Mouse (Mus musculus) heart, embryonic 15.5 days (tissue): Measurements from ENCODE around the gene Tram2. TPM values are rescaled to one million over a fixed set of nuclear protein-coding genes. Genes with fewer than 3 reads are reported as not detected.

Experiments used
- ATAC-seq: fragments of 200-750 bp; cut with Nextera tagmentation; replicated peaks from 2 replicates; pipeline ENCODE4 v1.8.0; 2017; ENCODE audit warnings: low read depth, moderate TSS enrichment; ENCODE audit not compliant: insufficient number of reproducible peaks, insufficient read depth, low FRiP score
- H3K27ac ChIP-seq: fragments of 300-500 bp; sonication (generic); 2 replicates; pipeline ENCODE4 v1.5.1; 2015; ENCODE audit warnings: mild to moderate bottlenecking, inconsistent platforms
- H3K27me3 ChIP-seq: fragments of 300-500 bp; sonication (generic); 2 replicates; pipeline ENCODE4 v1.6.1; 2015; ENCODE audit warnings: inconsistent platforms
- H3K36me3 ChIP-seq: fragments of 300-500 bp; sonication (generic); 2 replicates; pipeline ENCODE4 v1.6.1; 2015; ENCODE audit warnings: mild to moderate bottlenecking, inconsistent platforms
- H3K4me1 ChIP-seq: fragments of 300-500 bp; sonication (generic); replicated peaks from 2 replicates; pipeline ENCODE4 v1.6.1; 2015; ENCODE audit warnings: inconsistent platforms
- H3K4me2 ChIP-seq: fragments of 300-500 bp; sonication (generic); 2 replicates; pipeline ENCODE4 v1.6.1; 2015; ENCODE audit warnings: inconsistent platforms, mild to moderate bottlenecking, moderate library complexity
- H3K4me3 ChIP-seq: fragments of 300-500 bp; sonication (generic); 2 replicates; pipeline ENCODE4 v1.5.1; 2015; ENCODE audit warnings: mild to moderate bottlenecking, inconsistent platforms
- H3K9ac ChIP-seq: fragments of 300-500 bp; sonication (generic); 2 replicates; pipeline ENCODE4 v1.6.1; 2015; ENCODE audit warnings: mild to moderate bottlenecking, inconsistent platforms
- H3K9me3 ChIP-seq: fragments of 300-500 bp; sonication (generic); replicated peaks from 2 replicates; pipeline ENCODE4 v1.6.1; 2016; ENCODE audit warnings: inconsistent platforms
- WGBS: fragments of 180-500 bp; shearing (Covaris S2); methylation state at CpG from one replicate; pipeline ENCODE4 v1.1.7; 2015; ENCODE audit warnings: mixed read lengths; 5-methylcytosine and 5-hydroxymethylcytosine counted together
- polyA plus RNA-seq: library from polyadenylated mRNA; unstranded; fragments of >200 nt; fragmentation: Nextera tagmentation; extraction: Ambion mirVana; gene quantifications from 2 replicates; pipeline ENCODE4 v1.2.1, GENCODE M21; 2015

The Tram2 gene
- polyA plus RNA-seq: 3.4 and 4.3 TPM in 2 replicates

- Histone ChIP-seq H3K9me3 (no peaks in the 10 kb centered on the region), H3K4me3 (peak within 1 kb of the TSS; percentile 89), H3K36me3 (no peaks in the 10 kb centered on the region), H3K27ac (peak within 1 kb of the TSS; percentile 92), H3K27me3 (no peaks in the 10 kb centered on the region), H3K9ac (peak within 1 kb of the TSS; percentile 82), H3K4me2 (peak within 1 kb of the TSS; percentile 72), H3K4me1 (peaks cover 44% of the 10 kb centered on the region)
- WGBS: under 1% methylated on average over 43 of the region's 52 CpGs
- peak; percentile 98 for ATAC-seq
Observed at GRCm38 (mm10) chr1:21079217-21079773, at the start of gene Tram2. Gene Tram2, minus strand, starts transcription at chr1:21079229.

- WGBS: 68% methylated on average over 14 of the region's 14 CpGs
- H3K9ac ChIP-seq: no peak overlapping the region
Observed at GRCm38 (mm10) chr1:21124713-21125336, 45.8 kb upstream of the Tram2 start.

DNA sequence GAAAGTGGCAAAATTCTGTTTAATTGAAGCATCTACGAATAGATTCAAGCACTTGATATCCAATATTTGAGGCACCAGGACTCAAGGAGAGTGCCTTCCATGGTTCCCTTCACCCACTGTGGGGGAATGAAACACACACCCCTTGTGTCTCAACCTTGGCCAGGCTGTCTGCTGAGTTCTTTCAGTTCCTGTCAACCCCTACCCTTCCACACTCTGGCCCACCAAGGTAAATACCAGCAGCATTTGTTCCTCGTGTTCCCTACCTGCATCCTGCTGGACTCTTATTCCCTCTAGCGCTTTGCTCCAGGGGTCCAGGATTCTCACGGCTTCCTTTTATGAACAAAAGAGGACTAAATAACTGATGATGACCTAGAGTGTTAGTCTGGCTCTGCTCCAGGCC lies 24.8 kb upstream of the Tram2 start:
- no peak for ATAC-seq
- Histone ChIP-seq H3K9ac (no peak overlapping the region), H3K4me1 (peaks cover 10% of the 10 kb centered on the region), H3K27ac (no peak overlapping the region), H3K36me3 (no peaks in the 10 kb centered on the region), H3K9me3 (no peaks in the 10 kb centered on the region), H3K27me3 (no peaks in the 10 kb centered on the region), H3K4me3 (no peak overlapping the region), H3K4me2 (no peak overlapping the region)
- WGBS: 79% methylated on average over 4 of the region's 4 CpGs

More at GRCm38 (mm10) chr1:21124713-21125336, 45.8 kb upstream of the Tram2 start:
- Histone ChIP-seq H3K36me3 (no peaks in the 10 kb centered on the region), H3K27ac (no peak overlapping the region), H3K4me1 (no peaks in the 10 kb centered on the region), H3K4me2 (no peak overlapping the region), H3K9me3 (no peaks in the 10 kb centered on the region), H3K4me3 (no peak overlapping the region), H3K27me3 (no peaks in the 10 kb centered on the region)
- no peak for ATAC-seq

DNA sequence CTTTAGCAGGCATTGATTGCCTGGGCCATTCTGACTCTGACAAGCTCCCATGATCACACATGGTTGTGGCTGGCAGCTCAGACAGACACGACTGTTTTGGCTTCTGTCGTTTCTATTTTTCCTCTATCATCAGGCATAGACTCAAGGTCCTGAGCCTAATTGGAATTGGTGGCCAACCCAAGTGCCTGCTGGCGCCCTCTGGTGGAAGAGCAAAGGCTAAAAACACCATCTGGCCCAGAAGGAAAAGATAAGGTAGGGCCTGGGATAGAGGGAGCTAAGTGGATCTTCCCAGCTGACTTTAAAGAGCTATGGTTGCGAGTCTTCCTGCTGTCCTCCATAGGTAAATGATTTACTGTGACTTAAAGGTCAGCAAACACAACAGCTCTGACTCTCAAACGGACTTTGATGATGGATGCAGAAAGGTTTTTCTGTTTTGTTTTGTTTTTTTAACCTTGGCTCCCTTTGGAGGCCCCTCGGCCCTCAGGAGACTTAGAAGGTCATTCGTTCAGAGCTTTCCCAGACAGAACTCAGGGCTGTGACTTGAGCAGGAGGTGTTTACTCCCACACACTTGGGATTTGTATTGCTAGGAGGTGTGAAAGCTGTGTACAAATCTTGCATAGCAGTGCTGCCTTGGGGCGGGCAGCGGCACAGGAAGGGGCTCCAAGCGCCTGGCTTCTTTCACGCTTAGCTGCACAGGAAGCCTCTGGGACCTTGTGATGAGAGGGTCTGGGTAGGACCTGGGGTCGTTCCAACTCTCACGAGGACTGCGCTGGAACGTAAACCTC lies 22.4 kb upstream of the Tram2 start:
- no peak overlapping the region for H3K4me3 ChIP-seq
- peak overlapping the region; percentile 51 for H3K27ac ChIP-seq
- 29% methylated on average over 15 of the region's 15 CpGs for WGBS
- peaks cover 10% of the 10 kb centered on the region for H3K4me1 ChIP-seq
- H3K36me3 ChIP-seq: no peaks in the 10 kb centered on the region
- peak; percentile 43; the same call in 1 of the 2 replicates for ATAC-seq
- H3K9me3 ChIP-seq: no peaks in the 10 kb centered on the region
- H3K9ac ChIP-seq: no peak overlapping the region; the same call in 1 of the 2 replicates
- no peaks in the 10 kb centered on the region for H3K27me3 ChIP-seq
- H3K4me2 ChIP-seq: peak overlapping the region; percentile 27

DNA sequence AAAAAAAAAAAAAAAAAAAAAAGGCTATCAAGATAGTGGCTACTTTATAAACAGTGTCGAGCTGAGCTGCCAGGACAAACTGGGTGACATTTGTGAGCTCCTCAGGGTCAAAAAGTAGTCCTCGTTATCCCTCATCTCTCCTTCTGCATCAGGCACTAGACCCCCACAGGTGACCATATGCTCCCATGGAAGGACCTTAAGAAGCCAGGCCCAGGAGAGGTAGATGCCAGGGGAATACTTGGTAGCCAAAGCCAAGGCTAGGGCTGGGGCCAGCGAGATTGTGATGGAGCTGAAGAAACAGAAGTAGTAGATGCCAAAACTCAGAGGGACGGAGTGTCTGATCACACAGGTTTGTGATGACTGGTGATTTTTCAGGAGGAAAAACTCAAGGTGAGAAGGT lies 21.7 kb upstream of the Tram2 start:
- Histone ChIP-seq H3K27me3 (no peaks in the 10 kb centered on the region), H3K36me3 (no peaks in the 10 kb centered on the region), H3K27ac (no peak overlapping the region), H3K4me1 (peaks cover 10% of the 10 kb centered on the region), H3K4me2 (no peak overlapping the region), H3K4me3 (no peak overlapping the region), H3K9ac (no peak overlapping the region), H3K9me3 (no peaks in the 10 kb centered on the region)
- WGBS: 82% methylated on average over 4 of the region's 4 CpGs
- no peak for ATAC-seq

GRCm38 (mm10) chr1:21097001-21097989 lies 18.3 kb upstream of the Tram2 start:
- ATAC-seq: no peak
- Histone ChIP-seq H3K4me1 (peaks cover 7% of the 10 kb centered on the region), H3K4me3 (no peak overlapping the region), H3K36me3 (no peaks in the 10 kb centered on the region), H3K9me3 (no peaks in the 10 kb centered on the region), H3K27me3 (no peaks in the 10 kb centered on the region), H3K9ac (no peak overlapping the region), H3K4me2 (no peak overlapping the region), H3K27ac (no peak overlapping the region)
- WGBS: 81% methylated on average over 23 of the region's 23 CpGs

DNA sequence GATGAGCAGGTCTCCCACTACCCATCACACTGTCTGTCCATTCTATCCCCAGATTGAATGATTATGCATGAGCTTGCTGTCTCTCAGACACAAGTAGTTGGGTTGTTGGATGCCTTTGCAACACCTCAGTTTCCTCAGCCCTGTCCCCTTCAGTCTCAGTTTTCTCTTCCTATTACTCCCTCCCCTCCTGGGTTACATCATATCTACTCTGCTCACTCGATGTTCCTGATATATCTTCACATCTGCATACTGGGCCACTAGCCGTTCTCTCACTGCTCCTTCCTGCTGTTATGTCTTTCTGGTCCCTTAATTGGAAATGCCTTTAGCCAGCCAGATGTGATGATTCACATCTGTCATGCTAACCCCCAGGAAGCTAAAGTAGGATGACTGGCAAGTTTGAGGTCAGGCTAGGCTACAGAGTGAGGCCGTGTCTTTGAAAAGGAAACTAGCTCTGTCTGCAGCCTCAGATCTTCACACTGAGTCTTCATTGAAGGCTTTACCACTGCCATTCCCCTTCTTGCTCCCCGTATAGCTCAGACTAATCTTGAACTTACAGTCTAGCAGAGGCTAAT lies 15.7 kb upstream of the Tram2 start:
- no peaks in the 10 kb centered on the region for H3K36me3 ChIP-seq
- H3K9me3 ChIP-seq: no peaks in the 10 kb centered on the region
- H3K4me1 ChIP-seq: peaks cover 6% of the 10 kb centered on the region
- no peak overlapping the region for H3K4me2 ChIP-seq
- no peaks in the 10 kb centered on the region for H3K27me3 ChIP-seq
- H3K9ac ChIP-seq: no peak overlapping the region
- H3K4me3 ChIP-seq: no peak overlapping the region
- H3K27ac ChIP-seq: no peak overlapping the region
- WGBS: 55% methylated on average over 4 of the region's 4 CpGs
- no peak for ATAC-seq

DNA sequence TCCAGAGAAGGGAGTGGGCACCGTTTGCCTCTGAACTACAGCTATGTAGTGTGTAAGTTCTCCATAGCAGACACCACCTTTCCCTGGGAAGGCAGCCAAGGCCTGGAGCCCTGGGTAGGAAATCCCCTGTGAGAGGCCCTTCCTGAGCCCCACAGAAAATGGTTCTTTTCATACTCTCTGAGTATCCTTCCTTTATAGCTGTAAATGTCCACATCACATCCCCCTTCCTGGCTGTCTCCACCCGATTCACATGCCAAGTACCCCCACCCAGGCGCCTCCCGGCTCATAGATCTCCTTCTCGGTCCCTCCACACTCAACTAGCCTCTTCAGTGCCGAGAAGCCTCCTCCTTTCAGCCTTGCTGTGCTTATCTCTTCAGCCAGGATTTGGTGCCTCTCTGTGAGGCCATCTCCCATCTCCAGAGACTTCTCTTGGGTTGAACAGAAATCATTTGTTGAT lies 10.7 kb upstream of the Tram2 start:
- peak; percentile 85 for ATAC-seq
- H3K27me3 ChIP-seq: no peaks in the 10 kb centered on the region
- no peaks in the 10 kb centered on the region for H3K36me3 ChIP-seq
- H3K4me2 ChIP-seq: no peak overlapping the region
- H3K9ac ChIP-seq: no peak overlapping the region
- WGBS: 32% methylated on average over 6 of the region's 6 CpGs
- peaks cover 11% of the 10 kb centered on the region for H3K4me1 ChIP-seq
- H3K9me3 ChIP-seq: no peaks in the 10 kb centered on the region
- no peak overlapping the region for H3K4me3 ChIP-seq
- peak overlapping the region; percentile 56 for H3K27ac ChIP-seq

- Histone ChIP-seq H3K27me3 (no peaks in the 10 kb centered on the region), H3K27ac (no peak overlapping the region), H3K9ac (no peak overlapping the region), H3K36me3 (no peaks in the 10 kb centered on the region), H3K4me2 (no peak overlapping the region), H3K9me3 (no peaks in the 10 kb centered on the region), H3K4me1 (peaks cover 11% of the 10 kb centered on the region), H3K4me3 (no peak overlapping the region)
- ATAC-seq: no peak
- 80% methylated on average over 5 of the region's 5 CpGs for WGBS
Observed at GRCm38 (mm10) chr1:21086291-21086690, 7.3 kb upstream of the Tram2 start.

DNA sequence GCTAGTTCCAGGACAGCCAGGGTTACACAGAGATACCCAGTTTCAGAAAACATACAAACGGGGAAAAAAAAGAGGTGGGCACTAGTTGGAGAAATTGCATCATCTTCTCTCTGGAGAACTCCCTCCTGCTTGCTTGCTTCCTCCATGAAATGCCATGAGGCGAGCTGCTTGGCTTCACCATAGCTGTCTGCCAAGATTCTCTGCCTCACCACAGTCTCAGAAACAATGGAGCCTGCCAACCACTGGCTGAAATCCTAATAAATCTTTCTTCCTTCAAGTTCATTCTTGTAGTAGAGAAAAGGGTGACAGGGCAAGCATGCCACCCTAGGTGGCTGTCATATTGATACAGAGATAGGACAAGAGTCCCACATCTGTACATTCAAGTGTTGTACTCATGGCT lies 5.6 kb upstream of the Tram2 start:
- Histone ChIP-seq H3K4me1 (peaks cover 5% of the 10 kb centered on the region), H3K9ac (no peak overlapping the region), H3K4me3 (no peak overlapping the region), H3K9me3 (no peaks in the 10 kb centered on the region), H3K36me3 (no peaks in the 10 kb centered on the region), H3K4me2 (no peak overlapping the region), H3K27ac (no peak overlapping the region), H3K27me3 (no peaks in the 10 kb centered on the region)
- 56% methylated on average over 2 of the region's 2 CpGs for WGBS
- no peak for ATAC-seq
